Mouse (Mus musculus) liver, postnatal 0 days (tissue): ENCODE results near the gene Ndufa6.

Experiments used
- CTCF ChIP-seq: sonication (generic); IDR thresholded peaks from 2 replicates; pipeline ENCODE4 v1.5.1; 2016; ENCODE audit warnings: antibody characterized with exemption, low read depth
- EP300 ChIP-seq: IDR thresholded peaks from 2 replicates; pipeline ENCODE4 v1.6.1; 2016; ENCODE audit warnings: antibody characterized with exemption, low read depth, mild to moderate bottlenecking

GRCm38 (mm10) chr15:82335194-82335593 is 18.9 kb downstream of the Ndufa6 start:
- TF ChIP-seq CTCF, result no peak
- no peak for TF ChIP-seq EP300
